Mouse (Mus musculus): ENCODE results near the gene Scg3. TPM values are rescaled to one million over a fixed set of nuclear protein-coding genes. Genes with fewer than 3 reads are reported as not detected.
"Not testable (repeated sequence)": the region's sequence is repeated elsewhere in the genome, so short reads cannot be mapped to it uniquely, and the experiment has no call there.

The Scg3 gene
- total RNA-seq, 1 experiment from 2014 or later: not detected

DNA sequence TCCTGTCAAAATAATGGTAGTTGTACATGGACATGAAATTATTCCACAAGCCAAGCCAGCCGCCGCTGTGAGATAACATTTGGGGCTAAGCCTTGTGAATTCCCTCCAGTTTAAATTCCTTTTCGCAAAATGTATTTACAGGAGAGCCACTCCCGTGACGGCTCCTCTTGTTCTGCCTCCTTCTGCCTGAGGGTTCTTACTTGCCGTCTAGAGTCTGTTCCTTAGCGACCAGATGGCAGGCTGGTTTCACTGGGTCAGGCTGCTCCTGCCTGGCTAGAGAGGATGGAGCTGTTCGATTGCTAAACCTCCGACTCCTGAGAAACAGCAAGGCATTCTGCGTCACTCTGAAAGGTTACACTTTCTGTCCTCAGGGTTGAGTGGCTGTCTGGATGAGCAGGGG is 51.7 kb downstream of the Scg3 start:
- no peak for ATAC-seq (ENCODE audit: extremely low read depth, insufficient number of reproducible peaks, low FRiP score, poor library complexity, severe bottlenecking)

DNA sequence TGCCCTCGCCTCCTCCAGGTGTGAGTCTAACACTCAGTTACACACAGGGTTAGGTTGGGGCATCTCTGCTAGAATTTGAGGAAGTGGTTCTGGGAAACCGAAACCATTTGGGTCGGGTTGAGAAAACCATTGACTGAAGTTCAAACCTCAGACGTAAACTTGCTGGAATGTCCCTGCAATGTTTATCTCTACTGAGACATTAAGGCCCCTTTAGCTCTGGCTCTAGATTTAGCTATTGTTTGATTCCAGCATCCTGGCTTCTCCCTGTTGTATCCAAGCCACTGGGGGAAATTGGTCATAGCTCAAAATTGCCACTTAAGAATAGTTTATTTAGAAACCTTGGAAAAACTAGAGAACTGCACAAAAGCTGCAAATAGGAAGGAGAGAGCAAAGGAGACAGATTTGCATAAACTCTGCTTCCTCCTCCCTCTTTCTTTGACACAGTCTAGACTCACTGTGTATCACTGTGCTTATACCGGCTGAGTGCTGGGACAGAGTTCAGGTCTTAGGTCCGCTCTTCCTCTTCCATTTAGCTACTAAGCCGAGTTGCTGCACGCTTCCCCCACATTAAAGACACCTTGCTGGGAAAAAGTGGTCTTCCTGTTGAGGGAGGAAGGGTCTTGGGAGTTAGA is 52.9 kb downstream of the Scg3 start:
- ATAC-seq (ENCODE audit: extremely low read depth, insufficient number of reproducible peaks, low FRiP score, poor library complexity, severe bottlenecking): 0 out of 2 replicates have a peak, but pooled peaks have one; percentile 13

DNA sequence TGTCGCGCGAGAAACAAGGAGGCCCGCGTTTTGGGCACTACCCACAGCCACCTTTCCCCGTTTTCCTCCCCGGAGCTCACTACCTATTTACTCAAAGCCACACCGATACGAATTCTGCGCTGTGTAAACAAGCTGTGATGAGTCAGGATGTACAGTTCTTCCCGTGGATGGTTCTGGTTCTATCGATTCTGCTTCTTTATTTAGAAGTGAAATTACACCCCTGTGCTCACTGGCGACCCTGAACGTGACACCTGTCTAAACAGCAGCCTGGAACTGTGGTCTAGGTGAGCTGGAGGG is 57.6 kb downstream of the Scg3 start:
- no peak for ATAC-seq (ENCODE audit: extremely low read depth, insufficient number of reproducible peaks, low FRiP score, poor library complexity, severe bottlenecking)

DNA sequence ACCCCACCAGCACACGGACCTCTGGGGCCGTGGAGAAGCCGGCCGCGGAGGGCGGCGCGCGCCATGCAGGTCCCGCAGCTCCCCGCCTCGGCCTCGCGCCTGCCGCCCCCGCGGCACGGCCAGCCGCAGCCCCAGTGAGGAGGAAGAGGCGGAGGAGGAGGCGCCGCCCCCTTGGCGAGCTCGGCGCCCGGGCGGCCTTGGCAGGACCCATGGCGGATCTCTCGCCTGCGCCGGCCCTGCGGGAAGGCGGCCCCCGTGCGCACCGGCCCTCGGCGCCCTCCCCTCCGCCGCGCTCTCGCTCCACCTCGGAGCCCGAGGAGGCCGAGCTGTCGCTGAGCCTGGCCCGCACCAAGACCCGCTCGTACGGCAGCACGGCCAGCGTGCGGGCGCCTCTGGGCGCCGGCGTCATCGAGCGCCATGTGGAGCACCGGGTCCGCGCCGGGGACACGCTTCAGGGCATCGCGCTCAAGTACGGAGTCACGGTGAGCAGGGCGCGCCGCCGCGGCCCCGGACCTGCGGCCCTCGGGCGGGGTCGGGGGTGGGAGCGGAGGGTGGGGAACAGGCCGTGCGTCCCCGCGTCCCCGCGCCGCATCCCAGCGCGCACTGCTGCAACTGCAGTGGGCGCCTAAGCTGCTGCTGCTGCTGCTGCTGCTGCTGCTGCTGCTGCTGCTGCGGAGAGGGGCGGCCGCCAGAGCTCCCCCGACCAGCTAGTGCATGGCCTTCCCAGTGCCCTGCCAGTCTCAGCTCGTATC is 58.1 kb downstream of the Scg3 start, which contains the start of gene Lysmd2:
Lysmd2 (plus strand) TSS at position 186 of the 752 bp plus-strand sequence.
- ATAC-seq (ENCODE audit: extremely low read depth, insufficient number of reproducible peaks, low FRiP score, poor library complexity, severe bottlenecking): no peak

DNA sequence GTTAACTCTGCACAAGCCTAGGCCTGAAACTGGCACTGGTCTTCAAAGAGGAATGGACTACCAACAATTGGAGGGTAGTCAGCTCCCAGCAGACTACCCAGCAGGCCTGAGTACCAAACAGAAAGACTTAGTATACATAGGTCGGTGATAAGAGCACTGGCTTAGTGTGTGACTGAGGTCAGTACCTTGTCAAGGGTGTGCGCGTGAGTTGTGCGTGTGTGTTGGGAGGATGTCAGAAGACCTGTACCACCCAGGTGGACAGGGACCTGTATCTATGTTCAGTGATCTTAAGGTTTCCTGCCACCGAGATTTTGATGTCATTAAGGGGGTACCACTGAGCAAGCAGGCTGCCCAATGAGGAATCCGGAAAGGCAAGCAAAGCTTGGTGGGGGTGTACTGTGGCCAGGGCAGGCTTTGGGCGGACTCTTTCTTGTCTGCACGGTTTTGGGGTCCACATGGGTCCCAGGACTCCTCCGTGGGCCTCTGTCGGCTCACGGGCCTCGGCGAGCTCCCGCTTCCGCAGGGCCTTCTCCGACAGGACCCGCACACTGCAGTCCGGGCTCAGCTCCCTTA is 58.8 kb downstream of the Scg3 start:
- ATAC-seq (ENCODE audit: extremely low read depth, insufficient number of reproducible peaks, low FRiP score, poor library complexity, severe bottlenecking): no peak

DNA sequence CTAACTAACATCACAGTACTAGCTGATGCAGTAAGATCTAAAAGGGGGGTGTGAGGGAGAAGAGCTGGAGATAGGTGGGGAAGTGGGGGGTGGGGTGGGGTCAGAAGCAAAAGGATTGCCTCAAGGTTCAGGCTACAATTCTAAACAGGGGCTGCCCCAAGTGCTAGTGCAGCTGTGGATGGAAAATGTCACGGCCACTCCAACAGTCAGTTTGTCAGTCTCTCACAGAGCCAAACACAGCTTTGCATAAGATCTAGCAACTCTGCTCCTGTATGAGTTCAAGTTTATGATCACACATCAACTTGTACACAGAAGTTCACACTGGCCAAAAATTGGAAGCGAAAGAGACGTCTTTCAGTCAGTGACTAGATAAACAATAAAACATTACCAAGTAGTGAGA is 62.4 kb downstream of the Scg3 start:
- ATAC-seq (ENCODE audit: extremely low read depth, insufficient number of reproducible peaks, low FRiP score, poor library complexity, severe bottlenecking): no peak

DNA sequence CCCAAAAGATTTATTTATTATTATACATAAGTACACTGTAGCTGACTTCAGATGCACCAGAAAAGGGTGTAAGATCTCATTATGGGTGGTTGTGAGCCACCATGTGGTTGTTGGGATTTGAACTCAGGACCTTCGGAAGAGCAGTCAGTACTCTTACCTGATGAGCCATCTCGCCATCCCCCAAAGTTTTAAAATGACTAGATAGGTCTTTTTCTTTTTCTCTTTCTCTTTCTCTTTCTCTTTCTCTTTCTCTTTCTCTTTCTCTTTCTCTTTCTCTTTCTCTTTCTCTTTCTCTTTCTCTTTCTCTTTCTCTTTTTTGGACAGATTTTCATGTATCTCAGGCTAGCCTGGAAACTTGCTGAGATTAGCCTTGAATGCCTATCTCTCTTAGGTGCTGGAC is 64.1 kb downstream of the Scg3 start:
- ATAC-seq (ENCODE audit: extremely low read depth, insufficient number of reproducible peaks, low FRiP score, poor library complexity, severe bottlenecking): not testable (repeated sequence)

DNA sequence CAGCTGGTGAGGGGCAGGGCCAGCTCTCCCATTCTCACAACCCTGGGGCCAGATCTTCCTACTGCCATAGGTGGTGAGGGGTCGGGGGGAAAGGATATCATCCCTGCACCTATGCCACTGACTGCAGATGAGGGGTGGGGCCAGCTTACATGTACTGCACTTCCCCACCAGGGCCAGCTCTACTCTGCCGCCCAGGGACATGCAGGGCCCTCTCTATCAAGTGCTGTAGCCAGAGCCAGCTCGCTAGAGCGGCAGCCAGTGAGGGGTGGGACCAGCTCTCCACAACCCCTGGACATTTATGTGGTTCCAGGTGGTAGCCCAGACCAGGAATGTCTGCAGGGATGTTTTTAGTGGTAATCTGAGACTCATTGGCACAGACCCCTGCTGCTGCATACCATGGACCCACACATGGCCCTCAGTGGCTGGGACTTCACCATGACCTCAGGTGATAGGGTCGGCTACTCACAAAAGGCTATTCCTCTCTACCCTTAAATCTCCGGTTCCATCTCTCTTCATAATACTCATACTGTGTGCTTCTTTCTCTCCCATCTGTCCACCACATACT is 64.9 kb downstream of the Scg3 start:
- no peak for ATAC-seq (ENCODE audit: extremely low read depth, insufficient number of reproducible peaks, low FRiP score, poor library complexity, severe bottlenecking)

DNA sequence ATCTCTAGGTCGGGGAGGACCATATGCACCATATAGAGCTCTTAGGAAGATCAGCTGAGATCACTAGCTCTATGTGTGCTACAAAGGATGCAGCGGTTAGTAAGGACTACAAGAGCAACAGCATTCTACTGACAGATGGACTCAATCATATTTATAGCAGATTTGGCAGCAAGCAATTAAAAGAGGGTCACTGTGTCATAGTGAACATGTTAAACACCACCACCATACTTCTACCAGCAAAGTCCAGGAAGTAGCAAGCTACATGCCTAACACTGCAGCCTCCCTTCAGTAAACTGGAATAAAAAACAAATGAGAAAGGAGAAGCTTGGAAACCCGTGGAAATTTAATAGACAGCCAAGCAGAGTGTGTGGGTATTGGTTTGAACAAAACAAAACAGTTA is 67.3 kb downstream of the Scg3 start:
- no peak for ATAC-seq (ENCODE audit: extremely low read depth, insufficient number of reproducible peaks, low FRiP score, poor library complexity, severe bottlenecking)

DNA sequence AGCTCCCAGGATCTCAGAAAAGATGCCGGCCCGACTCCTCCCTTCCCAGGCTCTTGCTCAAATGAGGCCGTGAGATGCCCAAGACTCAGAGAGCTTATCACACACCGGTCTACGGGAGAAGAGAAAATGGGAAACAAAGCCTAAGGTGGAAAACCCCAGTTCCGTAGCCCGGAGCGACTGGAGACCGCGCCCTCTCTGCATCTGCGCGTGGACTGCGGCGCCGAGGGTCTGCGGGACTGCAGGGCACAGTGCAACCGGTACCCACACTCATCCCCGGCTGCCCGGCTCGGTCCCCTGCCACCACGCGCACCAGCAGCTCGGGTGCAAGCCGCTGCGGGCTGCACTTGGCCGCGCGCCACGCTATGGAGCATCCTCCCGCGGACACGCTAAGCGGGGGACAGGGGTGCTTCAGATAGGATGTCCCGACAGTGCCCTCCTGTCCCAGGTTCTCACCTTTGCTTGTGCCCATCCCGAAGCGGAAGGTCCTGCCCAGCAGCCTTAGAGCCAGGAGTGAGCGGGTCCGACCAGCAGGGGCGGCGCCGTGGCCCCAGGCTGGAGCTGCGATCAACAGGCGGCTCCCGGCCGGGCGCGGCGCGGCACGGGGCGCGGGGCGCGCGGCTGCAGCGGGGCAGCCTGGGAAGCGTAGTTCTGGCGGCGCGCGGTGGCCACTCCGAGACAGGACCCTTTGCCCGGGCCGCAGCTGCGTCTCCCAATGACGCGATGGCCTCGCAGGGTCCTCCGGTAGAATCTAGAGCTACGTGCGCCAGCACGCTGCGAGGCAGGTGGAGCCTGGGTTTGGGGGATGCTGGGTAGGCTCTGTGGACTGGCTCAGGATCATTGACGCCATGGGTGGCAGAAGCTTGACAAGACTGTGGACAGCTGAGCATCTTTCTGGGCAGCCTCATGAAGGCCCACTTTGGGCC is 73.0 kb downstream of the Scg3 start, which contains the start of gene Tmod2:
Tmod2 (minus strand) TSS at position 755 of the 923 bp plus-strand sequence.
- no peak for ATAC-seq (ENCODE audit: extremely low read depth, insufficient number of reproducible peaks, low FRiP score, poor library complexity, severe bottlenecking)

DNA sequence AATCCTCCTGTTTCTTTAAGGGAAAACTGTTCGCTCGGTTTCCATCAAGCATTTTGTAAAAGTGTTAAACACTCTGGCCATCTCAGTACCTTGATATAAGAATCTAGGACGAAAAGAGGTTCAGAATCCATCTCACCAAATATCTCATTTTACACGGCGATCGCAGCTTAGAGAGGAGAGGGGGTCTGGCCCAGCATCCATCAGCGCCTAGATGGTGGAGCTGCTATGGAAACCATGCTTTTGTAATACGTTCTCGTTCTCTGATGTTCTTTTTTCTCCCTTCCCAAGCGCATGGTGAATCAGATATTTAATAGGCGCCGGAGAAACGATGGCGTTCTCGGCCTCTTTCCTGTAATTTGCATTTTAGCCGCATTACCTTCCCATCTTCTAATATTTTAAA is 73.9 kb downstream of the Scg3 start:
- no peak for ATAC-seq (ENCODE audit: extremely low read depth, insufficient number of reproducible peaks, low FRiP score, poor library complexity, severe bottlenecking)

DNA sequence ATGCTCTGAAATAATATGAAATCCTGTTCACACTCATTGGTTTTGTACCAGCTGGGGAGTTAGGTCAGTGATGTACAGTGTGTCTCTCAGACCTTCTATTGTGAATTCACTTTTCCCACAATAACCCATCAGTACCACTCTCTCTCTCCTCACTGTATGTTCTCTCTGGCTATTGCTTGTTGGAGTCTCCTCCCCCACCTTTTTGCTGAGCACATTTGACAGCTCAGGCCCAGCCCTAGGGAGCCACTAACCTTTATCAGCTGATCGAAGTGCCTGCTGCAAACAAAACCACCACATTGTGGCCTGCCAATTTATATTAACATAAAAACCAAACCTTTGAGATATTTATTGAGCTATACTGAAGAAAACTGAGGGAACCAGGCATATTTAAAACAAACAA is 74.4 kb downstream of the Scg3 start:
- no peak for ATAC-seq (ENCODE audit: extremely low read depth, insufficient number of reproducible peaks, low FRiP score, poor library complexity, severe bottlenecking)

DNA sequence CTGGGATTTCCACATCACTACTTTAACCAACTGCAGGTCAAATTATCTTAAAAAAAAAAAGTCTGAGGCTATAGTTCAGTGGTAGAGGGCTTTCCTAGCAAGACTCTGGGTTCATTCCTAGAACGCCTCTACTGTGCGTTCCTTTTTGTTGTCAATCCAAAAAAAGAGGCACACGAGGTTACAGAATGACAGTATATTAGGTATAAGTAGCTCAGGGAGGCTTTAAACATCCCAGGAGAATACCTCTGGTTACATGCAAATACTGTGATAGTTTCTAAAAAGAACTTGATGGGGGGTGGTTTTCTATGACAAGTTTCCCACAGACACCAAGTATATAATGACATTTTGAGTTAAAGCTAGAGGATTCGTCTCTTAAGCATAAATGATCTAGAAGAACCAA is 76.4 kb downstream of the Scg3 start:
- ATAC-seq (ENCODE audit: extremely low read depth, insufficient number of reproducible peaks, low FRiP score, poor library complexity, severe bottlenecking): no peak

DNA sequence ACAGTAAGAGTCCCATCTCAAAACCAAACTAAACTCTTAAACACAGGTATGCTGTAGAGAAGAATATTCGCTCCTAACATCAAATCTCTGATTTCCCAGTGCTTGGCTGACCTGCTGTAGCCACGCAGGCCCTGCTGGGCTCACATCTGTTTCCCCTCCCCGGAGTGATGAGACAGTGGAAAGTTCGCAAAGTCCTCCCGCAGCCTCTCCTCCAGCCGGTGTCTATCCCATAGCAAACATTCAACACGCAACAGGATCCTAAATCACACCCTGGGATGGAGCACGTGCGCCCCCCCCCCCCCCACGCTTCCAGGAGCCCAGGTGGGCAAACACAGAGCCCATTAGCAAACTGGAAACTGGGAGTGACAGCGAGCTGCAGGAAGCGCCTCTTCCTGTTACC is 82.3 kb downstream of the Scg3 start:
- no peak for ATAC-seq (ENCODE audit: extremely low read depth, insufficient number of reproducible peaks, low FRiP score, poor library complexity, severe bottlenecking)

DNA sequence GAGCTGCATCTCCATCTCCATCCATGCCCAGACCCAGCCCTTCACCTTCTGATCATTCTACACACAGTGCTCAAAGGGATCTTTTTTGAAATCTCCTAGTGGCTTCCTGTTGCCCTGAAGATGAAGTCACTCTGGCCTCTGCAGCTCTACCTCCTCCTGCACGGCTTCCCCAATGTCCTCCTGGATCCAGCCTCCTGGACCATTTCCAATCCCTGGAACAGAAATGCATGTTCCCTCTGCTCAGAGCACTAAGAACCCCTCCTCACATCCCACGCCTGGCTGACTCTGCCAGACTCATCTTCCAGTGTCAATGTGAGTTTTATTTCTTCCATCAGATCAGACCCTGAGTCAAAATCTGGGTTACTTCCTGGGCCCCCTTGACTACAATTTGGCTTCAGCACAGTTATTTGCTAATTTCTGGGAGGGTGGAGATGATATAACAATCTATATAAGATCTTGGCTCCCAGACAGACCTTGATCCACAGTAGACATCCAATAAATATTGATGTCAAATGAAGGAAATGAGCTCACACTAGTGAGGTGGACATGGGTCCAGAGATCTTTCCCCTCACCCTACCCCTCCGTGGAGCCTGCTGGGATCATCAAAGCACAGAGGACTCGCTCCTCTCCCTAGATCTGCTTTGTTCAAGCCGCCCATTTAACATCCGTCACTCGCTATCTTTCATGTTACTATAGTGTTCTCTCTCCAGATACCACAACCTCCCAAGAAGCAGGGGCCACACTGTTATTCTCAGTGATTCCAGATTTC is 83.5 kb downstream of the Scg3 start:
- no peak for ATAC-seq (ENCODE audit: extremely low read depth, insufficient number of reproducible peaks, low FRiP score, poor library complexity, severe bottlenecking)

DNA sequence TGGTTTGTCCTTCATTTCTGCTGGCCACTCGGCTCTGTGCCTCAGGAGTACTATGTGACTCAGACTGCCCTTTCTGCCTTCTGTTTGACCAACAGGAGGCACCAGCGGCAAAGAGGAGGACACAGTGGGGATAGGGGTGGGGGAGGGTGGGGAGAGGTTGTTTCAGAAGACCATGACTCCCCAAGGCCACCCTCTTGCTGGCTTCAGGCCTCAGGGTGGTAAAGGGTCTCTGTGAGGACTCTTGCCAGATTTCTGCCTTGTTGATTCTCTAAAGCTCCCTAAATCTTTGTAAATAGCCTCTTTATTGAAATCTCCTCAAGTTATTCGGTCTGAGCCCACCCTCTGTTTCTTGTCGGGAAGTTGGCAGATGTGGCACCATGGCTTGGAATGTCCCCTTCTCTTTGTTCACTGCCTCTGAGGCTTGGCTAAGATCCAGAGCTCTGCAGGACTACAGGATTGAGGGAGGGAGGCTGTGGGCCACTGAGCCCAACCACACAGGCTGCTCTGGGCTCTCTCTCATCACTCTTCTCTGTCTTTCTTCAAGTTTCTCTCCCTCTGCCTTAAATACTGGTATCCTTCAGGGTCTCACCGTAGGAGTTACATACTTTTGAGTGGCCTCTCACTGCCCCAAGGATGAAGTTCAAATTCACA is 84.5 kb downstream of the Scg3 start:
- no peak for ATAC-seq (ENCODE audit: extremely low read depth, insufficient number of reproducible peaks, low FRiP score, poor library complexity, severe bottlenecking)

DNA sequence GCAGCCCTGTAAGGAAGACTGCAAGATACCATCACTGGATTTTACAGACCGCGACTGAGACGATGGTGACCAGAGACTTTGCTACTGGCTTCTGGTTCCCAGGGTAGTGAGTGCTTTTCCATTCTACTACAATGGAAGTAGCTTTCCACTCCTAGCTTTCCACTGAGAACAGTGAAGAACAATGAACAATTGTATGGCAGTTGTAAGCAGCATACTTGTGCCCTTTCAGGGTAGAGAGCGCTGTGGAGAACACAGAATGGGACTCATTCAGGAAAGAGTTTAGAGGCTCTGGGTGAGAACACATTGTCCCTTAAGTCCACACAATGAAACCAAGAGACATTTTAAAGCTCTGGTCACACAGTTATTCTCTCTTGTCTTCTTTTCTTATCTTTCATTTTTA is 86.3 kb downstream of the Scg3 start:
- no peak for ATAC-seq (ENCODE audit: extremely low read depth, insufficient number of reproducible peaks, low FRiP score, poor library complexity, severe bottlenecking)

DNA sequence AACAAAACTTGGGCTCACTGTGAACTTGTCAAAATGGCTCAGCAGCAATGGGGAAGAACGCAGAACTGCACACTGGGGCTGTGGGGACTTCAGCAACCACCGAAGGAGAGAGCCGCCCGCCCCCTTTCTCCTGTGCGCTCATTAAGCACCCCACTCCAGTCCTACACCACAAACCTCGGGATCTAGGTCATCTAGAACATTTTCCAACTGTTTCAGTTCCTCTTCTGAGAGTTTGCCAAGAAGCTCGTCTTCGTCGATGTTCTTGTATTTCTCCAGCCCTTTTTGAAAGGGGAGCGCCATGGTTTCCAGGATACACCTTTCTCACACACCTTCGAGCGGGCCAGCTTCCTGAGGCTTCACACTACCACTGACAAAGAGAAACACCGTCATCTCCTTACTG is 86.8 kb downstream of the Scg3 start:
- ATAC-seq (ENCODE audit: extremely low read depth, insufficient number of reproducible peaks, low FRiP score, poor library complexity, severe bottlenecking): no peak

Measured in neutrophil, adult 5-6 weeks (primary cell).